ENCODE assay signal across 7 mouse cellular contexts in the genomic region with DNA sequence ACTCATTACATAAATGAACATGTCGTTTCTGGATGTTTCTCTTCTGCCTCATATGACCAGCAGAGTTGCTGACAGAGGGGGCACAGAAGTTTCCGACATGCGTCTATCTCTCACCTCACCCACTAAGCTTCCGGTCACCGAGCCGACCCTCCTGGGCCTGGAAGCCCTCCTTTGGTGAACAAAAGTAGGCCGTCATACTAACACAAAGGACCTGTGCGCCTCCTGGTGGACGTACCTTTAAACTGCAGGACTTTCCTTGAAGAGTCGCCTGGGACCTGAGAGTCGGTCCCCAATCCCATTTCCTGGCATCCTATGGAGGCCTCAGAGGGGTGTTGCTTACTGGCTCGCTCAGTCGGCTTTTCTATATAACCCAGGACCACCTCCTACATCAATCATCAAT. TPM values are rescaled to one million over a fixed set of nuclear protein-coding genes. Genes with fewer than 3 reads are reported as not detected.
DNase-seq lines count a peak whose midpoint lies in the region; ATAC-seq and TF ChIP-seq lines count a peak whose summit lies in the region.

No protein-coding gene starts in this region.

- peak; percentile 73 for TF ChIP-seq CTCF in bone marrow, adult 2 months (IDR thresholded peaks at IDR 0.05; ENCODE audit: control insufficient read depth, insufficient read depth, low read length)
- peak; percentile 91; the same call in 1 of the 2 replicates for TF ChIP-seq CTCF in small intestine, adult 2 months (IDR thresholded peaks at IDR 0.05; ENCODE audit: extremely low read depth, insufficient read length, insufficient replicate concordance, low read depth, low read length)

- H3K4me1 ChIP-seq in ES-E14 (ENCODE audit: control insufficient read depth in 2 of 2, insufficient read depth in 2 of 2, low read length in 2 of 2, poor library complexity in 1 of 2): peaks cover 2 to 10% of the 10 kb centered on the region in 2 experiments; a peak in 2 of 4 replicates
- peaks cover 4% of the 10 kb centered on the region; the same call in 1 of the 2 replicates for H3K4me1 ChIP-seq in bone marrow, adult 2 months (ENCODE audit: control insufficient read depth, insufficient read depth, low read length)
- H3K4me1 ChIP-seq in embryonic facial prominence, embryonic 14.5 days (ENCODE audit: control insufficient read depth, insufficient read depth, low read length): peaks cover 10% of the 10 kb centered on the region
- peaks cover 25% of the 10 kb centered on the region for H3K4me1 ChIP-seq in heart, embryonic 13.5 days
- peaks cover 28% of the 10 kb centered on the region for H3K4me1 ChIP-seq in small intestine, adult 2 months (ENCODE audit: control insufficient read depth, insufficient read depth, insufficient read length, low read length)

- no peaks in the 10 kb centered on the region for H3K9me3 ChIP-seq in ES-E14 (ENCODE audit: control insufficient read depth, insufficient read depth, low read depth, low read length)
- no peaks in the 10 kb centered on the region for H3K9me3 ChIP-seq in embryonic facial prominence, embryonic 14.5 days (ENCODE audit: control insufficient read depth, low read length)
- no peaks in the 10 kb centered on the region for H3K9me3 ChIP-seq in heart, embryonic 13.5 days

- ATAC-seq in embryonic facial prominence, embryonic 14.5 days (ENCODE audit: low read depth): no peak
- no peak for ATAC-seq in heart, embryonic 13.5 days (ENCODE audit: extremely low read depth, insufficient number of reproducible peaks, low FRiP score, low TSS enrichment)

- in situ Hi-C loops in ES-E14 (cut with MboI; ENCODE audit: low sequenced_read_pairs in 2 of 2, unreplicated experiment in 2 of 2): no loop called here

- no peak overlapping the region for H3K9ac ChIP-seq in ES-E14 (ENCODE audit: insufficient read depth, low read depth, low read length, poor library complexity, severe bottlenecking)
- H3K9ac ChIP-seq in embryonic facial prominence, embryonic 14.5 days (ENCODE audit: low read depth, low read length): no peak overlapping the region
- 0 out of 2 replicates have a peak overlapping the region, but pooled peaks have one; percentile 38 for H3K9ac ChIP-seq in heart, embryonic 13.5 days

- H3K36me3 ChIP-seq in ES-E14 (ENCODE audit: control insufficient read depth, insufficient read depth, low read length, poor library complexity, severe bottlenecking): no peaks in the 10 kb centered on the region
- no peaks in the 10 kb centered on the region for H3K36me3 ChIP-seq in embryonic facial prominence, embryonic 14.5 days (ENCODE audit: control insufficient read depth, insufficient read depth, low read length)
- H3K36me3 ChIP-seq in heart, embryonic 13.5 days: no peaks in the 10 kb centered on the region
- no peaks in the 10 kb centered on the region for H3K36me3 ChIP-seq in small intestine, adult 2 months (ENCODE audit: control insufficient read depth, insufficient read depth, low read length)

- 6% methylated on average over 13 of the region's 13 CpGs for WGBS in bone marrow, adult 2 months
- WGBS in embryonic facial prominence, embryonic 14.5 days: 11% methylated on average over 13 of the region's 13 CpGs
- WGBS in heart, embryonic 13.5 days: 9% methylated on average over 13 of the region's 13 CpGs
- WGBS in small intestine, adult 2 months: 22% methylated on average over 13 of the region's 13 CpGs

- H3K27ac ChIP-seq in ES-E14 (ENCODE audit: insufficient read depth, low read depth, low read length, poor library complexity, severe bottlenecking): no peak overlapping the region
- no peak overlapping the region for H3K27ac ChIP-seq in bone marrow, adult 2 months (ENCODE audit: control insufficient read depth, insufficient read depth, low read depth, low read length, poor library complexity)
- H3K27ac ChIP-seq in embryonic facial prominence, embryonic 14.5 days (replicated peaks; ENCODE audit: low read depth, low read length): no peak overlapping the region
- H3K27ac ChIP-seq in heart, embryonic 13.5 days (replicated peaks): no peak overlapping the region
- H3K27ac ChIP-seq in small intestine, adult 2 months (ENCODE audit: insufficient read depth, low read depth, low read length): no peak overlapping the region

- no peak overlapping the region for H3K4me2 ChIP-seq in embryonic facial prominence, embryonic 14.5 days (ENCODE audit: low read depth, low read length)
- peak overlapping the region; percentile 39; the same call in 1 of the 2 replicates for H3K4me2 ChIP-seq in heart, embryonic 13.5 days

- no peaks in the 10 kb centered on the region for H3K27me3 ChIP-seq in embryonic facial prominence, embryonic 14.5 days (replicated peaks; ENCODE audit: control insufficient read depth, insufficient read depth, low read length)
- H3K27me3 ChIP-seq in heart, embryonic 13.5 days (replicated peaks): no peaks in the 10 kb centered on the region
- H3K27me3 ChIP-seq in small intestine, adult 2 months (ENCODE audit: control insufficient read depth, insufficient read depth, low read length): no peaks in the 10 kb centered on the region

- no peak for TF ChIP-seq POLR2A in bone marrow, adult 2 months (IDR thresholded peaks at IDR 0.05; ENCODE audit: borderline replicate concordance, control insufficient read depth, low read depth, low read length)
- TF ChIP-seq POLR2A in small intestine, adult 2 months (IDR thresholded peaks at IDR 0.05; ENCODE audit: low read depth, low read length): no peak

- peak; percentile 86 for DNase-seq in ES-E14 (ENCODE audit: low read depth, low spot score)
- peak; percentile 79 for DNase-seq in embryonic facial prominence, embryonic 14.5 days (ENCODE audit: low spot score)
- peak; percentile 84 to 88 for DNase-seq in layer of hippocampus, postnatal 10 days (ENCODE audit: low spot score in 2 of 2)
- peak; percentile 89 for DNase-seq in lung, postnatal 36 days

- H3K4me3 ChIP-seq in ES-E14 (ENCODE audit: insufficient read depth in 1 of 2, low read depth in 1 of 2, low read length in 2 of 2, poor library complexity in 1 of 2, severe bottlenecking in 1 of 2): no peak overlapping the region
- H3K4me3 ChIP-seq in bone marrow, adult 2 months (replicated peaks; ENCODE audit: control insufficient read depth, low read depth, low read length): no peak overlapping the region
- H3K4me3 ChIP-seq in embryonic facial prominence, embryonic 14.5 days (ENCODE audit: low read depth, low read length): no peak overlapping the region
- no peak overlapping the region for H3K4me3 ChIP-seq in heart, embryonic 13.5 days
- H3K4me3 ChIP-seq in small intestine, adult 2 months (ENCODE audit: low read depth, low read length): no peak overlapping the region

TF ChIP-seq in ES-E14, 5 proteins besides CTCF, POLR2A, EP300 and RAD21:
- TF ChIP-seq HCFC1 (IDR thresholded peaks at IDR 0.05; ENCODE audit: borderline replicate concordance, insufficient read depth, low read length) (no peak; the same call in 1 of the 2 replicates), ZC3H11A (IDR thresholded peaks at IDR 0.05; ENCODE audit: borderline replicate concordance, low read depth, low read length) (peak; percentile 74; the same call in 1 of the 2 replicates)

RNA-seq across cellular contexts. Expression of gene 4930539E08Rik, which starts 11.3 kb away (rescaled TPM):
- 1.2 and 1.4 TPM in 2 replicates for total RNA-seq in ES-E14 (2012; rRNA removed)
- 0.29 TPM in 1 of 2 replicates, not detected in the other for polyA plus RNA-seq in bone marrow, adult 2 months (2011; ENCODE audit: insufficient read depth, insufficient read length, low replicate concordance, missing spikeins)
- polyA plus RNA-seq in embryonic facial prominence, embryonic 14.5 days (2014; fragmentation: Nextera tagmentation; extraction: Ambion mirVana): 0.08 and 0.47 TPM in 2 replicates
- polyA plus RNA-seq in heart, embryonic 13.5 days (2015; fragmentation: Nextera tagmentation; extraction: Ambion mirVana): 0.05 TPM in 1 of 2 replicates, not detected in the other
- 1 to 10 TPM; 4.7 to 5.1 TPM for total RNA-seq in layer of hippocampus, postnatal 10 days (2021)
- 26.9 and 94.4 TPM in 2 replicates for polyA plus RNA-seq in small intestine, adult 2 months (2012; rRNA removed)

RNA-seq across cellular contexts. Expression of gene Pxt1, which starts 17.3 kb away (rescaled TPM):
- 0.36 and 1.4 TPM in 2 replicates for total RNA-seq in ES-E14 (2012; rRNA removed)
- polyA plus RNA-seq in bone marrow, adult 2 months (2011; ENCODE audit: insufficient read depth, insufficient read length, low replicate concordance, missing spikeins): 1.3 TPM in 1 of 2 replicates, not detected in the other
- polyA plus RNA-seq in embryonic facial prominence, embryonic 14.5 days (2014; fragmentation: Nextera tagmentation; extraction: Ambion mirVana): not detected in 2 replicates
- polyA plus RNA-seq in heart, embryonic 13.5 days (2015; fragmentation: Nextera tagmentation; extraction: Ambion mirVana): 0.19 TPM in 2 replicates
- not detected for total RNA-seq in layer of hippocampus, postnatal 10 days (2021)
- 0.22 TPM in 1 of 2 replicates, not detected in the other for polyA plus RNA-seq in small intestine, adult 2 months (2012; rRNA removed)

RNA-seq across cellular contexts. Expression of gene Kctd20, which starts 25.4 kb away (rescaled TPM):
- 39.6 and 46.9 TPM in 2 replicates for total RNA-seq in ES-E14 (2012; rRNA removed)
- 50.2 and 81.5 TPM in 2 replicates for polyA plus RNA-seq in bone marrow, adult 2 months (2011; ENCODE audit: insufficient read depth, insufficient read length, low replicate concordance, missing spikeins)
- 79.0 and 90.7 TPM in 2 replicates for polyA plus RNA-seq in embryonic facial prominence, embryonic 14.5 days (2014; fragmentation: Nextera tagmentation; extraction: Ambion mirVana)
- 58.1 and 59.9 TPM in 2 replicates for polyA plus RNA-seq in heart, embryonic 13.5 days (2015; fragmentation: Nextera tagmentation; extraction: Ambion mirVana)
- 10 to 100 TPM; 73.4 to 78.0 TPM for total RNA-seq in layer of hippocampus, postnatal 10 days (2021)
- polyA plus RNA-seq in small intestine, adult 2 months (2012; rRNA removed): 12.7 and 36.3 TPM in 2 replicates

Comparison
In these comparisons a context has a peak if more than half of its experiments do, and no peak if none do; other contexts are left out.
1. RNA of gene 4930539E08Rik, which starts 11.3 kb away (polyA plus RNA-seq): 26.9 to 94.4 TPM in small intestine, adult 2 months; 0.08 to 0.47 TPM in embryonic facial prominence, embryonic 14.5 days, 0.29 TPM in bone marrow, adult 2 months and 0.05 TPM in heart, embryonic 13.5 days; every median in the first group is over 10 times any median in the second.
2. Peak in every context shown above with its lines, with median percentiles within 50 percentile points of each other: DNase-seq.